ENCODE assay signal across 17 mouse cellular contexts in genomic region chr3:27651731-27652130, GRCm38 (mm10). TPM values are rescaled to one million over a fixed set of nuclear protein-coding genes. Genes with fewer than 3 reads are reported as not detected.
DNase-seq lines count a peak whose midpoint lies in the region; ATAC-seq and TF ChIP-seq lines count a peak whose summit lies in the region.
"Had no signal": no experiment of that assay in that cellular context is flagged by ENCODE, and none has a peak within 500 bp of the region (broad histone marks: within the 10 kb centered on the region; RNA-seq: fewer than 3 reads in every experiment).

No protein-coding gene starts in this region.

- TF ChIP-seq CTCF in lung, postnatal 0 days (IDR thresholded peaks at IDR 0.05) = no peak
- TF ChIP-seq CTCF in lung, adult 2 months (IDR thresholded peaks at IDR 0.05; ENCODE audit: insufficient read depth, low read length) = no peak
- TF ChIP-seq CTCF in forebrain, postnatal 0 days (IDR thresholded peaks at IDR 0.05; ENCODE audit: low read depth) = no peak

- no peak overlapping the region for H3K4me3 ChIP-seq in embryonic facial prominence, embryonic 13.5 days
- no peak overlapping the region for H3K4me3 ChIP-seq in embryonic facial prominence, embryonic 10.5 days
- no peak overlapping the region for H3K4me3 ChIP-seq in heart, embryonic 15.5 days
- no peak overlapping the region for H3K4me3 ChIP-seq in lung, postnatal 0 days (ENCODE audit: low read depth, low read length)
- H3K4me3 ChIP-seq in lung, adult 2 months (replicated peaks; ENCODE audit: extremely low read depth, low read depth, low read length) = no peak overlapping the region
- H3K4me3 ChIP-seq in forebrain, postnatal 0 days (ENCODE audit: low read depth, low read length) = no peak overlapping the region
- H3K4me3 ChIP-seq: hindbrain, embryonic 15.5 days; neural tube, embryonic 15.5 days had no signal

- ATAC-seq in embryonic facial prominence, embryonic 13.5 days (ENCODE audit: insufficient number of reproducible peaks, insufficient read depth, low FRiP score, low TSS enrichment, low read depth) = no peak
- ATAC-seq in heart, embryonic 15.5 days (replicated peaks; ENCODE audit: insufficient number of reproducible peaks, insufficient read depth, low FRiP score, low read depth) = no peak
- peak; percentile 33; the same call in 1 of the 2 replicates for ATAC-seq in lung, postnatal 0 days
- ATAC-seq in forebrain, postnatal 0 days = peak; percentile 34
- ATAC-seq: activated CD4-positive, CD25-positive, alpha-beta regulatory T cell, adult 4 months; liver, postnatal 0 days had no signal

- TF ChIP-seq POLR2A in lung, adult 2 months (IDR thresholded peaks at IDR 0.05; ENCODE audit: borderline replicate concordance, extremely low read depth, low read depth, low read length) = no peak

- no peak overlapping the region for H3K4me2 ChIP-seq in embryonic facial prominence, embryonic 13.5 days
- no peak overlapping the region for H3K4me2 ChIP-seq in heart, embryonic 15.5 days
- no peak overlapping the region for H3K4me2 ChIP-seq in lung, postnatal 0 days (replicated peaks; ENCODE audit: low read depth, low read length)
- no peak overlapping the region for H3K4me2 ChIP-seq in forebrain, postnatal 0 days (ENCODE audit: low read depth)
- H3K4me2 ChIP-seq: hindbrain, embryonic 15.5 days; neural tube, embryonic 15.5 days had no signal

- no peak overlapping the region for H3K9ac ChIP-seq in embryonic facial prominence, embryonic 13.5 days
- H3K9ac ChIP-seq in heart, embryonic 15.5 days = no peak overlapping the region
- no peak overlapping the region for H3K9ac ChIP-seq in lung, postnatal 0 days (replicated peaks; ENCODE audit: low read depth)
- no peak overlapping the region for H3K9ac ChIP-seq in forebrain, postnatal 0 days
- H3K9ac ChIP-seq: hindbrain, embryonic 15.5 days; liver, postnatal 0 days; neural tube, embryonic 15.5 days had no signal

- 38% methylated on average over 6 of the region's 6 CpGs for WGBS in embryonic facial prominence, embryonic 13.5 days
- WGBS in embryonic facial prominence, embryonic 10.5 days = 70% methylated on average over 6 of the region's 6 CpGs
- WGBS in heart, embryonic 15.5 days = 41% methylated on average over 6 of the region's 6 CpGs
- 45% methylated on average over 6 of the region's 6 CpGs for WGBS in lung, postnatal 0 days
- WGBS in lung, adult 2 months = 50% methylated on average over 6 of the region's 6 CpGs
- 23% methylated on average over 6 of the region's 6 CpGs for WGBS in forebrain, postnatal 0 days

- no peaks in the 10 kb centered on the region for H3K36me3 ChIP-seq in embryonic facial prominence, embryonic 13.5 days
- no peaks in the 10 kb centered on the region for H3K36me3 ChIP-seq in embryonic facial prominence, embryonic 10.5 days (replicated peaks)
- no peaks in the 10 kb centered on the region for H3K36me3 ChIP-seq in heart, embryonic 15.5 days
- no peaks in the 10 kb centered on the region for H3K36me3 ChIP-seq in lung, postnatal 0 days (ENCODE audit: insufficient read depth, low read length)
- no peaks in the 10 kb centered on the region for H3K36me3 ChIP-seq in forebrain, postnatal 0 days (ENCODE audit: insufficient read depth)
- H3K36me3 ChIP-seq: hindbrain, embryonic 15.5 days; neural tube, embryonic 15.5 days had no signal

- peak; percentile 75 for TF ChIP-seq EP300 in lung, postnatal 0 days (IDR thresholded peaks at IDR 0.05)

- no peak for DNase-seq in embryonic facial prominence, embryonic 10.5 days (ENCODE audit: low spot score)
- no peak for DNase-seq in heart, postnatal 14 days
- DNase-seq in lung, postnatal 0 days (ENCODE audit: low spot score) = peak; percentile 57
- DNase-seq in lung, adult 2 months = no peak
- DNase-seq in forebrain, postnatal 0 days = no peak
- no peak for DNase-seq in ovary, postnatal 36 days (ENCODE audit: low spot score)
- DNase-seq: cerebellum, postnatal 10 days; embryo, embryonic 11 days; kidney, adult 11 months; liver, postnatal 0 days; retina, postnatal 1 day; thymus, postnatal 36 days had no signal

- H3K4me1 ChIP-seq in embryonic facial prominence, embryonic 13.5 days = peaks cover 83% of the 10 kb centered on the region
- H3K4me1 ChIP-seq in embryonic facial prominence, embryonic 10.5 days = peaks cover 51% of the 10 kb centered on the region
- peaks cover 90% of the 10 kb centered on the region for H3K4me1 ChIP-seq in heart, embryonic 15.5 days (replicated peaks)
- peaks cover 23% of the 10 kb centered on the region; the same call in 1 of the 2 replicates for H3K4me1 ChIP-seq in lung, postnatal 0 days (ENCODE audit: insufficient read depth, low read depth, low read length)
- H3K4me1 ChIP-seq in lung, adult 2 months (ENCODE audit: control insufficient read depth, insufficient read depth, low read length) = peaks cover 35% of the 10 kb centered on the region
- H3K4me1 ChIP-seq in forebrain, postnatal 0 days (ENCODE audit: insufficient read depth) = peaks cover 4% of the 10 kb centered on the region

- intact Hi-C loops in heart, postnatal 14 days (cut with DNase I) = loop anchor here (10.0 kb wide), 1 partner anchor 53 kb away; no protein-coding TSS in a partner anchor

- peak overlapping the region; percentile 62; the same call in 1 of the 2 replicates for H3K27ac ChIP-seq in embryonic facial prominence, embryonic 13.5 days
- no peak overlapping the region for H3K27ac ChIP-seq in embryonic facial prominence, embryonic 10.5 days (replicated peaks)
- H3K27ac ChIP-seq in heart, embryonic 15.5 days = peak overlapping the region; percentile 46; the same call in 1 of the 2 replicates
- peak overlapping the region; percentile 73 for H3K27ac ChIP-seq in lung, postnatal 0 days (ENCODE audit: low read length)
- H3K27ac ChIP-seq in forebrain, postnatal 0 days (ENCODE audit: low read depth, low read length) = no peak overlapping the region
- H3K27ac ChIP-seq: hindbrain, embryonic 15.5 days; neural tube, embryonic 15.5 days had no signal

- no peaks in the 10 kb centered on the region for H3K27me3 ChIP-seq in embryonic facial prominence, embryonic 13.5 days
- H3K27me3 ChIP-seq in embryonic facial prominence, embryonic 10.5 days (replicated peaks; ENCODE audit: low read depth, poor library complexity, severe bottlenecking) = no peaks in the 10 kb centered on the region
- no peaks in the 10 kb centered on the region for H3K27me3 ChIP-seq in heart, embryonic 15.5 days
- H3K27me3 ChIP-seq in lung, postnatal 0 days (replicated peaks; ENCODE audit: insufficient read depth, low read length) = no peaks in the 10 kb centered on the region
- no peaks in the 10 kb centered on the region for H3K27me3 ChIP-seq in forebrain, postnatal 0 days (ENCODE audit: insufficient read depth, low read length)
- H3K27me3 ChIP-seq: hindbrain, embryonic 15.5 days; neural tube, embryonic 15.5 days had no signal

- no peaks in the 10 kb centered on the region for H3K9me3 ChIP-seq in embryonic facial prominence, embryonic 13.5 days
- H3K9me3 ChIP-seq in embryonic facial prominence, embryonic 10.5 days = no peaks in the 10 kb centered on the region
- H3K9me3 ChIP-seq in heart, embryonic 15.5 days (replicated peaks) = no peaks in the 10 kb centered on the region
- no peaks in the 10 kb centered on the region for H3K9me3 ChIP-seq in lung, postnatal 0 days (ENCODE audit: low read length)
- no peaks in the 10 kb centered on the region for H3K9me3 ChIP-seq in forebrain, postnatal 0 days (ENCODE audit: low read length)
- H3K9me3 ChIP-seq: hindbrain, embryonic 15.5 days; neural tube, embryonic 15.5 days had no signal

RNA-seq across cellular contexts. Expression of gene Fndc3b, which starts 59.4 kb away (rescaled TPM):
- polyA plus RNA-seq in embryonic facial prominence, embryonic 13.5 days (2015; fragmentation: Nextera tagmentation; extraction: Ambion mirVana) = 26.6 and 29.0 TPM in 2 replicates
- polyA plus RNA-seq in embryonic facial prominence, embryonic 10.5 days (2016; fragmentation: Nextera tagmentation; extraction: Ambion mirVana) = 10.0 and 11.1 TPM in 2 replicates
- polyA plus RNA-seq in heart, embryonic 15.5 days (2015; fragmentation: Nextera tagmentation; extraction: Ambion mirVana) = 24.0 and 27.8 TPM in 2 replicates
- total RNA-seq in heart, postnatal 14 days (2021) = 10 to 100 TPM; 73.2 to 79.0 TPM
- 28.5 and 30.6 TPM in 2 replicates for polyA plus RNA-seq in lung, postnatal 0 days (2015; fragmentation: Nextera tagmentation; extraction: Ambion mirVana)
- 17.6 and 23.8 TPM in 2 replicates for polyA plus RNA-seq in lung, adult 2 months (2012; rRNA removed)
- total RNA-seq in forebrain, postnatal 0 days (2014; rRNA removed) = 17.2 and 18.3 TPM in 2 replicates
- 3.9 and 5.7 TPM in 2 replicates for polyA plus RNA-seq in forebrain, postnatal 0 days (2015; fragmentation: Nextera tagmentation; extraction: Ambion mirVana)

Comparison
In these comparisons a context has a peak if more than half of its experiments do, and no peak if none do; other contexts are left out.
1. H3K27ac ChIP-seq: peak in embryonic facial prominence, embryonic 13.5 days (single experiment), heart, embryonic 15.5 days (single experiment) and lung, postnatal 0 days (single experiment); none in embryonic facial prominence, embryonic 10.5 days (single experiment) and forebrain, postnatal 0 days (single experiment).
2. ATAC-seq: peak in lung, postnatal 0 days (single experiment) and forebrain, postnatal 0 days (single experiment); none in embryonic facial prominence, embryonic 13.5 days (single experiment) and heart, embryonic 15.5 days (single experiment).